10 mouse cellular contexts compared by ENCODE assay signal in genomic region chr4:130838585-130838984, GRCm38 (mm10). TPM values are rescaled to one million over a fixed set of nuclear protein-coding genes. Genes with fewer than 3 reads are reported as not detected.
DNase-seq lines count a peak whose midpoint lies in the region; ATAC-seq and TF ChIP-seq lines count a peak whose summit lies in the region.
"Had no signal": no experiment of that assay in that cellular context is flagged by ENCODE, and none has a peak within 500 bp of the region (broad histone marks: within the 10 kb centered on the region; RNA-seq: fewer than 3 reads in every experiment).

No protein-coding gene starts in this region.

- H3K4me1 ChIP-seq in lung, adult 2 months (ENCODE audit: control insufficient read depth, insufficient read depth, low read length) = peaks cover 12% of the 10 kb centered on the region
- peaks cover 41% of the 10 kb centered on the region for H3K4me1 ChIP-seq in stomach, embryonic 14.5 days (ENCODE audit: control insufficient read depth, insufficient read depth, low read length)

- WGBS in lung, adult 2 months = 21% methylated on average over 11 of the region's 11 CpGs
- WGBS in stomach, embryonic 14.5 days = 24% methylated on average over 11 of the region's 11 CpGs

- H3K4me2 ChIP-seq in stomach, embryonic 14.5 days (replicated peaks; ENCODE audit: low read depth, low read length) = 0 out of 2 replicates have a peak overlapping the region, but pooled peaks have one; percentile 10
- H3K4me2 ChIP-seq: midbrain, embryonic 11.5 days had no signal

- H3K27me3 ChIP-seq in stomach, embryonic 14.5 days (ENCODE audit: control insufficient read depth, insufficient read depth, low read length) = no peaks in the 10 kb centered on the region
- H3K27me3 ChIP-seq: Patski had no signal

- H3K4me3 ChIP-seq in lung, adult 2 months (replicated peaks; ENCODE audit: extremely low read depth, low read depth, low read length) = no peak overlapping the region
- H3K4me3 ChIP-seq in stomach, embryonic 14.5 days (ENCODE audit: low read depth, low read length) = no peak overlapping the region

- H3K27ac ChIP-seq in stomach, embryonic 14.5 days (ENCODE audit: low read length) = peak overlapping the region; percentile 36; the same call in 1 of the 2 replicates

- DNase-seq in embryo, embryonic 10 days (ENCODE audit: low spot score) = peak; percentile 36
- DNase-seq in embryo, embryonic 9.5 days (ENCODE audit: extremely low spot score) = no peak
- peak; percentile 29 to 47 for DNase-seq in lung, adult 18-20 months
- DNase-seq in lung, adult 2 months = no peak
- DNase-seq in kidney, postnatal 25 days = peak; percentile 47 to 71
- no peak for DNase-seq in layer of hippocampus, adult 8-10 months (ENCODE audit: low spot score in 2 of 2)
- DNase-seq in adrenal gland, adult (ENCODE audit: inconsistent age in 2 of 2, low spot score in 1 of 2) = no peak

- no peak for ATAC-seq in stomach, embryonic 14.5 days (ENCODE audit: insufficient number of reproducible peaks, insufficient read depth, low FRiP score, low read depth)
- ATAC-seq: Patski had no signal

- no peaks in the 10 kb centered on the region for H3K36me3 ChIP-seq in stomach, embryonic 14.5 days (ENCODE audit: control insufficient read depth, insufficient read depth, low read length)

- no peaks in the 10 kb centered on the region for H3K9me3 ChIP-seq in stomach, embryonic 14.5 days (ENCODE audit: control insufficient read depth, low read depth, low read length)

- no peak; the same call in 1 of the 2 replicates for TF ChIP-seq POLR2A in lung, adult 2 months (IDR thresholded peaks at IDR 0.05; ENCODE audit: borderline replicate concordance, extremely low read depth, low read depth, low read length)

- TF ChIP-seq CTCF in lung, adult 2 months (IDR thresholded peaks at IDR 0.05; ENCODE audit: insufficient read depth, low read length) = no peak

- 0 out of 2 replicates have a peak overlapping the region, but pooled peaks have one; percentile 0 for H3K9ac ChIP-seq in stomach, embryonic 14.5 days (replicated peaks; ENCODE audit: low read depth, low read length)

RNA-seq across cellular contexts. Expression of gene Sdc3, which starts 46.2 kb away (rescaled TPM):
- 113 and 146 TPM in 2 replicates for polyA plus RNA-seq in lung, adult 2 months (2012; rRNA removed)
- 20.9 and 21.0 TPM in 2 replicates for polyA plus RNA-seq in stomach, embryonic 14.5 days (2014; fragmentation: Nextera tagmentation; extraction: Ambion mirVana)
- total RNA-seq in layer of hippocampus, adult 8-10 months (2022) = 100 to 1,000 TPM; 146 to 169 (median 150) TPM

Comparison
In these comparisons a context has a peak if more than half of its experiments do, and no peak if none do; other contexts are left out.
1. DNase-seq: peak in embryo, embryonic 10 days (single experiment), lung, adult 18-20 months (2 of 2) and kidney, postnatal 25 days (2 of 2); none in embryo, embryonic 9.5 days (single experiment), lung, adult 2 months (single experiment), layer of hippocampus, adult 8-10 months (0 of 2) and adrenal gland, adult (0 of 2).